Mouse (Mus musculus) heart, adult 18-20 months (tissue): ENCODE measurements around the gene Kiss1r. TPM values are rescaled to one million over a fixed set of nuclear protein-coding genes. Genes with fewer than 3 reads are reported as not detected.

ENCODE experiments used
- DNase-seq, 2 experiments: peaks; one replicate each; pipeline ENCODE4 v3.0.0; 2021 to 2022; ENCODE audit warnings: mixed read lengths in 1 of 2
- total RNA-seq, 2 experiments: library from RNA; stranded (reverse); gene quantifications; 2 replicates each; pipeline ENCODE4 v1.2.3; 2021

Gene Kiss1r
- total RNA-seq, 2 experiments from 2014 or later: 0.17 to 0.46 TPM

DNA sequence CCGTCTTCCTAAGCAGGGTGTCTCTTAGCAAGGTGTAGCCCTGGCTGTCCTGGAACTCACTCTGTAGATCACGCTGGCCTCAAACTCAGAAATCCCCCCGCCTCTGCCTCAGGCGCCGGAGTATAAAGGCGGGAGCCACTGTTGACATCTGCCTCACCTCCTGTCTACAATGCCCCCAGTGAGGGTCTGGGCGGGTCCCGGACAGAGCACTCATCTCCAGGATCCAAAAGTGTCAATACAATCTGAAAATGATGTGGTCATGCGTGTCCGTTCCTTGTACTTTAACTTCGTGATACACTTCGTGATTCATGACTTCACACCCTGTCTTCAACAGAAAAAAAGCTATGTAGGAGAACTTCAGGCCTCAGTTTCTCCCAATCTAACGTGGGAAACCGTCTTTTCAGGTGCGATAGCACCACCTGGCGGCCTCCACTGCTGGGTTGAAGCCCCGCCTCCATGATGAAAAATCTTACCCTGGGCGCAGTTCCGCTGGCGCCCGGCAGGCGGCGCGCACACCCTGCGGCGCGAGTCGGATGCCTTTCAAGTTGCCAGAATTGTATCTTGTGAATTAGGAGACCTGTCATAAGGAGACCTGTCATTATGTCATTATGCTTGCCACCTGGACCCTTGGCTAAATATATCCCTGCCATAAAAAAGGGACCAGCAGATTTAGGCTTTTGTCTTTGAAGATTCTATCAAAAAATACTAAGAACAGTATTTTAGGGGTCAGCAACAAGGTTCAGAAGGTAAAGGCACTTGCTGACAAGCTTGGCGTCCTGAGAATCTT, 8.4 kb downstream of the Kiss1r start:
- DNase-seq: peak; percentile 91 to 98

DNA sequence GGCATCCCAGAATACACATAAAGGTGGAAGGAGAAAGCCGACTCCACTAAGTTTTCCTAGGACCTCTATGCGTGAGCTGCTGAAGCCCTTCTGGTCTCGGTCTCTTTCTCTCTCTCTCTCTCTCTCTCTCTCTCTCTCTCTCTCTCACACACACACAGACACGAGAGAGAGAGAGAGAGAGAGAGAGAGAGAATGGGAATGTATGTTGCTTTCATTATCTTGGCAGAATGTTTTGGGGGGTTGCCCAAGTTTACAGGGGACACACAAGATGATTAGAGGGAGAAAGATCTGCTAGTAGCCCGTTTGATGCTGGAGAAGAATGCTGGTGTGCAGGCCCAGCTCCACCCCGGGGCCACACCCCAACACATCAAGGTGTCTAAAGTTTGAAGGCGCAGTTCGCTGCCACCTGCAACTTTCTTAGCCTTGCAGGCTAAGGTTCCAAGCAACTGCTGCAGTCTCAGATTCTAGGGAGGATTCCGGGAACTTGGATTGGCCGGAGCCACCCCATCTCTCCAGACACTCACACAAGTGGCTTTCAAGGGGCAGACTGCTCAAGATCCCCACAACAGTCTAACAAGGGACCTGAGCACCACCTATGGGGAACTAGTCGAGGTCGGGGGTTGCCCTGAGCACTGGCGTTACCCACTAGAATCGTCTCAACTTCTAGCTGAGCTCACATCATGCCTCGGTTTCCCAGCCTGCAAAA, 9.2 kb downstream of the Kiss1r start:
- peak in 1 of 2 experiments; percentile 66 for DNase-seq

GRCm38 (mm10) chr10:79926491-79927323, 9.9 kb downstream of the Kiss1r start, which contains the start of gene Arid3a:
TSS of gene Arid3a (plus strand) at chr10:79927043.
- DNase-seq: peak; percentile 92 to 93

DNA sequence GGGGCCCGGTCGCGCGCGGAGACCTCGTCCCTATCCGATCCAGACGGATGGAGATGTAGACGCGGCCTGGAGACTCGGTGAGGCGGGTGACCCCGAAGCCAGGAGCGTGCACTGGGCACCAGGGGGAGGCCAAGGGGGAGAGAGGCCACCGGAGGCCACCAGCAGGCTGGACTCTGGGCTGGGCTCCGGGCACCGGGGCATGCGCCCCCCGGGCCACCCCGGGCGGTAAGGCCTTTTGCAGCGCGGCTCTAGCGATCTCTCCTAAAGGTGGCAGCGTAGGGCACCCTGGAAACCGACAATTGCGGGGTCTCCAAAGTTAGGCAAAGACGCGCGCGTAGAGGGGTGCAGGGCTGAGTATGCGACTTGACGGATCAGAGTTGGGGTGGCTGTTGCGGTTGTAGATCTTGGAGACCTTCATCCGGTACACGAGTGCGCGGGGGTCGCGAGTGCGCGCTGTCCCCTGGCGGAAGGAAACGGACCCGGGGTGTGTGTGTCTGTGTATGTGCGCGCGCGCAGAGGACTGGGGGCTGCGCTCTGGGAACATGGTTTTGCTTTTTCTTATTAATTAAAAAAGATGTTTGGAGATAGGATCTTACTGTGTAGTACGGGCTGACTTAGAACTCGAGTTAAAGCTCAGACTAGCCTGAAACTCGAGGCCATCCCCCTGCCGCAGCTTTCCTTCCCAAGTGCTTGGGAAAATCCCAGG, 10.7 kb downstream of the Kiss1r start:
- peak; percentile 52 to 76 for DNase-seq

GRCm38 (mm10) chr10:79928030-79928694, 11.4 kb downstream of the Kiss1r start:
- DNase-seq: peak; percentile 35 to 36

DNA sequence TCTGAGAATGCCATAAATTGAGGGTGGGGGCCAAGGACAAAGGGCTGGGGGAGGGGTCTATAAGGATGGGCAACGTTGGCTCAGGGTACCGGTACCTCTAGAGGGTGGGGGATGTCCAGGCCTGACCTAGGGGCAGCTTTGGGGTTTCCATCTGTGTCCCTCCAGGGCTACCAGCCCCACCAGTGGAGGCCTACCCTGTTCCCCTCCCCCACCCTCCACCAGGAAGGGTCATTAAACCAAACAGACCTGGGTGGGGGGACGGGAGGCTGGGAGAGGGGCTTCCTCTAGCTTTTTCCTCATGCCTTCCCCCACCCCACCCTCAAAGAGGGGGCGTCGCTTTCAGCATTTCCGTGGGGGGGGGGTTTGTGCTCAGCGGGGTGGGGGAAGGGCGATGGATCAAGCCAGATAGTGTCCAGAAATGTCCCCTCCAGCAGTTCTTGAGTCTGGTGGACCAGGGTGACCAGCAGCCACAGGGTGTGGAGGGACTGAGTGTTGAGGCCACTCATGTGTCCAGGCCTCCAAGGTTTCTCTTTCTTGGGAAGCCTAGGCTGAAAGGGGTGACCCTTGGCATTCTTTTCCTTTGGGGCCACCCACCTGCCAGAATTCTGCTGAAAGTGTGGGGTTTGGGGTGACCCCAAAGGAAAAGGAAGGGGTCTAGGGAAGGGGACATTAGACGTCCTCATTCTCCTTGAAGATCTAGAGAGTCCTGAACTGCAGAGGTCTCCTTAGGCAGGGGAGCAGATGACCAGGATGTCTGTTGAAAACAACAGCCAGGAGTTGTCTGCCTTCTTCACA, 12.3 kb downstream of the Kiss1r start:
- DNase-seq: no peak

- DNase-seq: peak in 1 of 2 experiments; percentile 13
Measured at GRCm38 (mm10) chr10:79929967-79930825, 13.4 kb downstream of the Kiss1r start.

- no peak for DNase-seq
Measured at GRCm38 (mm10) chr10:79930826-79931186, 14.0 kb downstream of the Kiss1r start.

GRCm38 (mm10) chr10:79931797-79932196, 15.0 kb downstream of the Kiss1r start:
- no peak for DNase-seq

DNA sequence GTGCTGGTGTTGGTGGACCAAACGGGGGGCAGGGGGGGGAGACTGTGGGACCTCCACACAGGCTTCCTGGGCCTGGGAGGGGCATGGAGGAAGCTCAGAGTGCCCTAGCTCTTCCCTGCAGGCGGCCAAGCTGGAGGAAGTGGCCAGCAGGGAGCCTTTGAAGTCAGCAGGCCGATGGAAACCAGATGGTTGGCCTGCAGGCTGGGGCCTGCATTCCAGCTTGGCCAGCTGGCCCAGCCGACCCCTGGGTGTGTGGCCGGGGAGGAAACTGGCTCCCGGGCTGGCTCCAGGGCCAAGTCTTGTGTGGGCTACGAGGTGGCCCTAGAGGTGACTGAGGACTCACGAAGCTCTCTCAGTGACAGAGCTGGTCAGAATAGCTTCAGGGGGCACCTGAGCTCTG, 16.0 kb downstream of the Kiss1r start:
- peak; percentile 76 to 86 for DNase-seq

GRCm38 (mm10) chr10:79933145-79933679, 16.4 kb downstream of the Kiss1r start:
- DNase-seq: peak; percentile 35 to 36

- DNase-seq: no peak
Measured at GRCm38 (mm10) chr10:79933861-79934260, 17.1 kb downstream of the Kiss1r start.

- peak; percentile 93 to 95 for DNase-seq
Measured at GRCm38 (mm10) chr10:79934272-79934721, 17.5 kb downstream of the Kiss1r start.

DNA sequence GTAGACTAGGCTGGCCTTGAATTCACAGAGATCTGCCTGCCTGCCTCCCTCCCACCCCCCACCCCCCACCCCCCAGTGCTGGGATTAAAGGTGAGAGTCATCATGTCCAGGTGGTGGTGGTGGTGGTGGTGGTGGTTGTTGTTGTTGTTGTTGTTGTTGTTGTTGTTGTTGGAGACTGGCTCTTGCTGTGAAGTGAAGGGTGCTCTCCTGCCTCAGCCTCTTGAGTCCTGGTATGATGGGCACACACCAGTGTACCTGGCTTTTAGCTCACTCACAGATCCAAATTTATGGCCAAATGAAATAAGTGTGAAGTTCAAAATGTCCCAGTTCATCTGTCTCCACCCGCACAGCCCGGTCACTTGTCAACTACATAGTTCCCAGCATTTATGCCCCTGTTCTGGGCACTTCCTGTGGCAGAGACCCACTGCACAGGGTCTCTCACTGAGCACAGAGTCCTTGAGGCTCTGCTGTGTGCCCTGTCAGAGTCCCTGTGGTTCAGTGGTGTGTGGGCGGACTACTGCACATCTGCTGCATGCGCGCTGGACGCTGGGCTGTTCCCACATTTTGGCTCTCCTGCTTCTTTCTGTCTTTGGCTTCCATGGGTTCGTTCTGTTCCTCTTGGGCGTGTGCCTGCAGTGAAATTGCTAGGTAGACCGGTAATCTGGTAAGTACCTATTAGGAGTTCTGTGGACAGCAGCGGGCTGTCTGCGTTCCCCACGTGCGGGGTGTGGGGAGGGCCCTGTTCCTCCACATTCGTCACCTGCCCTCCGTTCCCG, 18.2 kb downstream of the Kiss1r start:
- peak; percentile 38 to 40 for DNase-seq

GRCm38 (mm10) chr10:79936284-79936910, 19.6 kb downstream of the Kiss1r start:
- no peak for DNase-seq

GRCm38 (mm10) chr10:79936911-79937441, 20.2 kb downstream of the Kiss1r start:
- peak; percentile 85 to 90 for DNase-seq

GRCm38 (mm10) chr10:79937775-79938526, 21.2 kb downstream of the Kiss1r start:
- no peak for DNase-seq
